Comparison of ENCODE assay signal across 25 mouse cellular contexts in genomic region chr12:76887941-76888340, GRCm38 (mm10).
"Had no signal": no experiment of that assay in that cellular context is flagged by ENCODE, and none has a peak within 500 bp of the region (broad histone marks: within the 10 kb centered on the region; RNA-seq: fewer than 3 reads in every experiment).

No protein-coding gene starts in this region.

- H3K27ac ChIP-seq: hindbrain, embryonic 10.5 days; hindbrain, embryonic 12.5 days; hindbrain, embryonic 14.5 days; intestine, embryonic 15.5 days; layer of hippocampus, adult 2 months; left cerebral cortex, adult 2 months; limb, embryonic 10.5 days; limb, embryonic 12.5 days; liver, embryonic 13.5 days; liver, embryonic 15.5 days had no signal

- H3K4me1 ChIP-seq: hindbrain, embryonic 10.5 days; hindbrain, embryonic 12.5 days had no signal

- H3K4me2 ChIP-seq: heart, embryonic 11.5 days; hindbrain, embryonic 12.5 days; hindbrain, embryonic 14.5 days; intestine, embryonic 15.5 days; limb, embryonic 12.5 days; liver, embryonic 11.5 days; liver, embryonic 13.5 days; liver, embryonic 15.5 days had no signal

- ATAC-seq: hindbrain, embryonic 16.5 days; inflammation-experienced regulatory T-cells, adult 6 months; intestine, embryonic 15.5 days; intestine, postnatal 0 days had no signal

- DNase-seq: gastrocnemius, postnatal 36 days; heart, adult 18-20 months; heart, postnatal 10 days; heart, postnatal 4 days; kidney, adult 18-20 months; kidney, adult 8-10 months; kidney, postnatal 10 days; kidney, postnatal 25 days; kidney, postnatal 4 days; liver; liver, embryonic 13.5 days had no signal

- H3K9me3 ChIP-seq: hindbrain, embryonic 10.5 days; hindbrain, embryonic 12.5 days; intestine, embryonic 15.5 days; limb, embryonic 10.5 days; limb, embryonic 12.5 days; liver, embryonic 13.5 days; liver, embryonic 15.5 days had no signal

- H3K36me3 ChIP-seq: intestine, embryonic 15.5 days had no signal

- H3K27me3 ChIP-seq: hindbrain, embryonic 12.5 days; intestine, embryonic 15.5 days; limb, embryonic 12.5 days; liver, embryonic 13.5 days; liver, embryonic 15.5 days had no signal

- H3K4me3 ChIP-seq: hindbrain, embryonic 10.5 days; hindbrain, embryonic 12.5 days; intestine, embryonic 15.5 days; layer of hippocampus, adult 2 months; left cerebral cortex, adult 2 months; limb, embryonic 10.5 days; limb, embryonic 12.5 days; liver, embryonic 13.5 days; liver, embryonic 15.5 days had no signal

- H3K9ac ChIP-seq: hindbrain, embryonic 12.5 days; hindbrain, embryonic 14.5 days; intestine, embryonic 15.5 days; limb, embryonic 12.5 days; liver, embryonic 13.5 days; liver, embryonic 15.5 days had no signal
